Mouse (Mus musculus): ENCODE results near the gene Haghl. TPM values are rescaled to one million over a fixed set of nuclear protein-coding genes. Genes with fewer than 3 reads are reported as not detected.

Haghl gene
- polyA plus RNA-seq, 1 experiment from 2014 or later = 80.7 TPM

DNA sequence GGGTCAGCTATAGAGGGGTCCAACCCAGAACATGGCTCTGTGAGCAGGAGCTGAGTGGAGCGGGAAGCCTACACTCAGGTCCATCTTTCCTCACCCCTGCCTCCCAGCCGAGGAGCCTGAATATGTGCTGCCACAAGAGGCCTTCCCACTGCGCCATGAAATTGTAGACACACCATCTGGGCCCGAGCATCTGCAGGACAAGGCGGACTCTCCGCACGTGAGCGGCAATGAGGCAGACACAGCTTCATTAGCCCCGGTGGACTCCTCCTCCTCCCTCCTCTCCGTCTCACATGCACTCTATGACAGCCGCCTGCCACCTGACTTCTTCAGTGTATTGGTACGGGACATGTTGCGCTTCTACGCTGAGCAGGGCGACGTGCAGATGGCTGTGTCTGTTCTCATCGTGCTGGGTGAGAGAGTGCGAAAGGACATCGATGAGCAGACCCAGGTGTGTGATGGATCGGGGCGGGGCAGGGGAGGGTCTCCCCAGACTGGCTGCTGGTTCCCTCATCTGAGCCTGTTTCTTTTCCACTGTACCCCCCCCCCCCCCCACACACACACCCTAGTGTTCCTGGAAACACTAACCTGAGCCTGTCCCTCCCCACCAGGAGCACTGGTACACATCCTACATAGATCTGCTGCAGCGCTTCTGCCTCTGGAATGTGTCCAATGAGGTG is 42.2 kb upstream of the Haghl start:
- H3K4me3 ChIP-seq = peak overlapping the region; percentile 77

DNA sequence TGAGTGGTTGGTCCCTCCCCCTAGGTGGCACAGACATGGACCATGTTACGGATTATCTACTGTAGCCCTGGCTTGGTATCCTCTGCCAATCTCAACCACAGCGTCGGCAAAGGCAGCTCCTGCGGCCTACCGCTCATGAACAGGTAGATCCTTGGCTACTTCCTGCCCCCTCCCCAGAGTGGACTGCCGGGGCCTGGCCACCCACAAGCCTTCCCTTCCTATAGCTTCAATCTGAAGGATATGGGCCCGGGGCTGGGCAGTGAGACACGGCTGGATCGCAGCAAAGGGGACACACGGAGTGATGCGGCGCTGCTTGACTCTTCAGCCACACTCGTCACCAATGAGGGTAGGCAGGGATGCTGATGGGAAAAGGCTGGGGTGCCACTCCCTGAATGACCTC is 41.5 kb upstream of the Haghl start:
- WGBS = 95% methylated on average over 13 of the region's 13 CpGs
- Histone ChIP-seq H3K27ac (no peak overlapping the region), H3K36me3 (peaks cover 59% of the 10 kb centered on the region)

More for the DNA sequence above, 42.2 kb upstream of the Haghl start:
- 0 out of 2 replicates have a peak overlapping the region, but pooled peaks have one; percentile 93 for H3K27ac ChIP-seq
- H3K27me3 ChIP-seq (ENCODE audit: low read depth, poor library complexity, severe bottlenecking) = 0 out of 2 replicates have a peak, but pooled peaks cover under 1% of the 10 kb centered on the region
- no peaks in the 10 kb centered on the region for H3K9me3 ChIP-seq (replicated peaks)
- H3K4me1 ChIP-seq = peaks cover 88% of the 10 kb centered on the region
- DNase-seq (ENCODE audit: low spot score) = no peak
- peaks cover 60% of the 10 kb centered on the region for H3K36me3 ChIP-seq
- 94% methylated on average over 22 of the region's 22 CpGs for WGBS

DNA sequence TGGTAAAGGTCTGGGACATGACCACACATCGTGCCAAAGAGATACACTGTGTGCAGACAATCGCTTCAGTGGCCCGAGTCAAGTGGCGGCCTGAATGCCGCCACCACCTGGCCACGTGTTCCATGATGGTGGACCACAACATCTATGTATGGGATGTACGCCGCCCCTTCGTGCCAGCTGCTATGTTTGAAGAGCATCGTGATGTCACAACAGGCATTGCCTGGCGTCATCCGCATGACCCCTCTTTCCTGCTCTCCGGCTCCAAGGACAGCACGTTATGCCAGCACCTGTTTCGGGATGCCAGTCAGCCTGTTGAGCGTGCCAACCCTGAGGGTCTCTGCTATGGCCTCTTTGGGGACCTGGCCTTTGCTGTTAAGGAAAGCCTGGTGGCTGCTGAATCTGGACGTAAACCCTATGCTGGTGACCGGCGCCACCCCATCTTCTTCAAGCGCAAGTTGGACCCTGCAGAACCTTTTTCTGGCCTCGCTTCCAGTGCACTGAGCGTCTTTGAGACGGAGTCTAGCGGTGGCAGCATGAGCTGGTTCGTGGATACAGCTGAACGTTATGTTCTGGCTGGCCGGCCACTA is 40.6 kb upstream of the Haghl start:
- Histone ChIP-seq H3K27me3 (ENCODE audit: low read depth, poor library complexity, severe bottlenecking) (peaks cover 15% of the 10 kb centered on the region), H3K27ac (no peak overlapping the region), H3K36me3 (peaks cover 49% of the 10 kb centered on the region), H3K4me3 (no peak overlapping the region; the same call in 1 of the 2 replicates), H3K9me3 (replicated peaks) (no peaks in the 10 kb centered on the region), H3K4me1 (peaks cover 75% of the 10 kb centered on the region)
- WGBS = 96% methylated on average over 27 of the region's 27 CpGs
- no peak for DNase-seq (ENCODE audit: low spot score)

More for the DNA sequence above, 41.5 kb upstream of the Haghl start:
- no peaks in the 10 kb centered on the region for H3K9me3 ChIP-seq (replicated peaks)
- DNase-seq (ENCODE audit: low spot score) = no peak
- H3K27me3 ChIP-seq (ENCODE audit: low read depth, poor library complexity, severe bottlenecking) = peaks cover 6% of the 10 kb centered on the region; the same call in 1 of the 2 replicates
- peaks cover 84% of the 10 kb centered on the region for H3K4me1 ChIP-seq
- H3K4me3 ChIP-seq = peak overlapping the region; percentile 9; the same call in 1 of the 2 replicates

DNA sequence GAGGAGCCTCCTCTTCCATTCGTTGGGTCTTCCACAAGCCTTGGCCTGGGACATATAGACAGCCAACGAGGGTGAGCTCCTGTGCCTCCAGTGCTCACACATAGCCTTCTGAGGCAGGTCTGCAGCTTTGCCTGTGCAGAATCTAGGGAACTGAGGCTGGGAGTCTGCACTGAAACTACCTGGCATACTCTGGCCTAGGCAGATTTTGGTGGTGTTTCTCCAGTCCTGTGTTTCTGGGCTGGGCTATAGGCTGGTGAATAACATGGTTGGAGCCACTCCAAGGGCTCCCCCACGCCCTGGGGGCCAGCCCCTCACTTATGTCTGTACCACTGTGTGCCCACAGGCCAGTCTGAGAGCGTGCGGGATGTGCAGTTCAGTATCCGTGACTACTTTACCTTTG is 39.8 kb upstream of the Haghl start:
- Histone ChIP-seq H3K36me3 (peaks cover 42% of the 10 kb centered on the region), H3K27me3 (ENCODE audit: low read depth, poor library complexity, severe bottlenecking) (peaks cover 23% of the 10 kb centered on the region), H3K9me3 (replicated peaks) (no peaks in the 10 kb centered on the region), H3K4me1 (peaks cover 67% of the 10 kb centered on the region), H3K4me3 (peak overlapping the region; percentile 74), H3K27ac (no peak overlapping the region)
- 91% methylated on average over 6 of the region's 6 CpGs for WGBS
- DNase-seq (ENCODE audit: low spot score) = no peak

DNA sequence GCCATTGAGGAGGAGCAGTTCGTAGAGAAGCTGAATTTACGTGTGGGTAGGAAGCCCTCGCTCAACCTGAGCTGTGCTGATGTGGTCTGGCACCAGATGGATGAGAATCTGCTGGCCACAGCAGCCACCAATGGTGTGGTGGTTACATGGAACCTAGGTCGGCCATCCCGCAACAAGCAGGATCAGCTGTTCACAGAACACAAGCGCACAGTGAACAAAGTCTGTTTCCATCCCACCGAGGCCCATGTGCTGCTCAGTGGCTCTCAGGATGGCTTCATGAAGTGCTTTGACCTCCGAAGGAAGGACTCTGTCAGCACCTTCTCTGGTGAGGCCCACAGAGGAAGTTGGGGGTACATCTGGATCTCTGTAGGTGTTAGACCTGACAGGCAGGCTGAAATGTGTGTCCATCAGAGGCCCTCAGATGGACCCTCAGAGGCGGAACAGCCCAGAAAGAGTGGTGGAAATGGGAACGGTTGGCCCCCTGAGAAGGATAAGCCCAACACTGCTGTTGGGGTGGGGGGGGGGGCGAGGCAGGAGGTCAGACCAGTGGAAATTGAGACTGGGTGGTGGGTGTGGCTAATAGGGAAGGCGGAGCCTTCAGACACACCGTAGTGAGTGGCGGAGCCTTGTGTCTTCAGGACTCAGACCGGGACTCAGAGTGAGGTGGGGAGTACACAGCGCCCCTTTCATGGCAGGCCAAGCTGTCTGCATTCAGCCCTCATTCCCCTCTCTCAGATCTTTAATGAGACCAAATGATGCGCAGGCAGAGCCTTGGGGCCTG is 39.1 kb upstream of the Haghl start:
- peaks cover 34% of the 10 kb centered on the region for H3K36me3 ChIP-seq
- H3K27me3 ChIP-seq (ENCODE audit: low read depth, poor library complexity, severe bottlenecking) = peaks cover 31% of the 10 kb centered on the region
- H3K4me1 ChIP-seq = peaks cover 65% of the 10 kb centered on the region
- WGBS = 74% methylated on average over 17 of the region's 17 CpGs
- no peak overlapping the region for H3K27ac ChIP-seq
- peak overlapping the region; percentile 74 for H3K4me3 ChIP-seq
- DNase-seq (ENCODE audit: low spot score) = no peak
- H3K9me3 ChIP-seq (replicated peaks) = no peaks in the 10 kb centered on the region

DNA sequence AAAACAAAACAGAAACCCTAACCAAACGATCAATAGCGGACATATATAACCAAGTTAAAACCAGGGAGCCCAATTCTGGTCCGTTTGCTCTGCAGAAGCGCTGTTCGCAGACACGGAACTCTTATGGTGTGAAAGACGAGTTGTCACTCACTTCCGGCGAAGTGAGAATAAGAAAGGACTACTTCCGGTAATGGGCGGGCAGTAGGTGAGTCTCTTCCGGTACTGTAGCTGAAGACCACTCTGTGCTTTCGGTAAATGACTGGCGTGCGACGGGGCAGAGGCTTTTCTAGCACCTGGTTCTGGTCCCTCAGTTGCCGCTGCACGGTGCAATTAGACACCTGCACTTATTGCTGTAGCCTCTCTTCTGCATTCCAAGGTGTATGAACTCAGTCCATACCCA is 38.0 kb upstream of the Haghl start, which contains the start of gene Wdr24:
TSS of gene Wdr24 (plus strand) at position 176 of the 400 bp plus-strand sequence.
- peak; percentile 79 for DNase-seq (ENCODE audit: low spot score)
- WGBS = under 1% methylated on average over 18 of the region's 18 CpGs

DNA sequence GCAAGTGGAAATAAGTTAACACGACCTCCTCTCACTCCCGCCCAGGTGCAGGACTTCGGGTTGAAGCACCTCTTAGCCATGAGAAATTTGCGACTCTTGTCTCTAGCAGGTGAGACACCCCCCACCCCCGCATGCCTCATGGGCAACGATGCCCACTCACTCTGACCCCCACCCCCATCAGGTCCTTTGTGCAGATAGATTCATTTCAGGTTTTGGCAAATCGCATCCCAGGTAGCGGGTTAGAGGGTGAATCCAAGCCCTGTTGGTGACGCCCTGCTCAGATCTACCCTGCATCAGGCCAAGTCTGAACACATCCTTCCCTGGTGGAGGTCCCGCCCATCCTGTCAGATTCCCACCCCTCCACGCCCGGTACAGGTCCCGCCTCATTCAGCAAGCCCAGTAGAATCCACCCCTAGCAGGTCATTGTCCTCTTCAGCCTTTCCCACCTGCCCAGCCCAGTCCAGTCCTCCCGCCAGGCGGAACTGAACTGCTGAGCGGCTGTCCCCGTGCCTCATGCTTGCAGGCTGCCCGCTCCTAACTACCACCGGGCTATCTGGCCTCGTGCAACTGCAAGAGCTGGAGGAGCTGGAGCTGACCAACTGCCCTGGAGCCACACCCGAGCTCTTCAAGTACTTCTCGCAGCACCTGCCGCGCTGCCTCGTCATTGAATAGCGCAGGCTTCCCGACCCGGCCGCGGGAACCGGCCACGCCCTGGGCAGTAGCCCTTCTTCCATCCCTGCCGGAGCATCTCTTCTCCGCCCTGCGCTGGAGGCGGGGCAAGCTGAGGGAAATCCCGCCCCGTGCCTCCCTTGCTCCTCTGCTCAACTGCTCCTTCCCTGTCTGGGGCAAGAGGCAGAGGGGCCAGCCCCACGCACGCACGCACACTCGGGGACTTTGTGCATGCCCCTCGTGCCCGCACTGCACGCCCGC is 33.6 kb upstream of the Haghl start:
- peak overlapping the region; percentile 32 for H3K4me3 ChIP-seq
- no peak for DNase-seq (ENCODE audit: low spot score)
- H3K4me1 ChIP-seq = peaks cover 20% of the 10 kb centered on the region
- H3K9me3 ChIP-seq (replicated peaks) = no peaks in the 10 kb centered on the region
- H3K36me3 ChIP-seq = no peaks in the 10 kb centered on the region
- WGBS = 6% methylated on average over 46 of the region's 46 CpGs
- 0 out of 2 replicates have a peak overlapping the region, but pooled peaks have one; percentile 19 for H3K27ac ChIP-seq
- H3K27me3 ChIP-seq (ENCODE audit: low read depth, poor library complexity, severe bottlenecking) = peaks cover 81% of the 10 kb centered on the region

More for the DNA sequence above, 38.0 kb upstream of the Haghl start, which contains the start of gene Wdr24:
- H3K27me3 ChIP-seq (ENCODE audit: low read depth, poor library complexity, severe bottlenecking) = peaks cover 42% of the 10 kb centered on the region
- peak within 1 kb of the TSS; percentile 83 for H3K27ac ChIP-seq
- H3K9me3 ChIP-seq (replicated peaks) = no peaks in the 10 kb centered on the region
- peak within 1 kb of the TSS; percentile 74 for H3K4me3 ChIP-seq
- H3K4me1 ChIP-seq = peaks cover 60% of the 10 kb centered on the region
- H3K36me3 ChIP-seq = peaks cover 31% of the 10 kb centered on the region

DNA sequence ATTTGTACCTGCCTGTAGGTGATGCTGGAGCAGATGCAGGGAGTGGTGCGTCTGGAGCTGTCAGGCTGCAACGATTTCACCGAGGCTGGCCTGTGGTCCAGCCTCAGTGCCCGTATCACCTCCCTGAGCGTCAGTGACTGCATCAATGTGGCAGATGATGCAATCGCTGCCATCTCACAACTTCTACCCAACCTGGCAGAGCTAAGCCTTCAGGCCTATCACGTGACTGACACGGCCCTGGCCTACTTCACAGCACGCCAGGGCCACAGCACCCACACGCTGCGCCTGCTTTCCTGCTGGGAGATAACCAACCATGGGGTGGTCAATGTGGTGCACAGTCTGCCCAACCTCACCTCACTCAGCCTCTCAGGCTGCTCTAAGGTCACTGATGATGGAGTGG is 32.2 kb upstream of the Haghl start:
- Histone ChIP-seq H3K27ac (no peak overlapping the region), H3K4me1 (peaks cover 16% of the 10 kb centered on the region), H3K36me3 (no peaks in the 10 kb centered on the region), H3K4me3 (no peak overlapping the region), H3K9me3 (replicated peaks) (no peaks in the 10 kb centered on the region), H3K27me3 (ENCODE audit: low read depth, poor library complexity, severe bottlenecking) (peaks cover 92% of the 10 kb centered on the region)
- DNase-seq (ENCODE audit: low spot score) = no peak
- 83% methylated on average over 11 of the region's 11 CpGs for WGBS

DNA sequence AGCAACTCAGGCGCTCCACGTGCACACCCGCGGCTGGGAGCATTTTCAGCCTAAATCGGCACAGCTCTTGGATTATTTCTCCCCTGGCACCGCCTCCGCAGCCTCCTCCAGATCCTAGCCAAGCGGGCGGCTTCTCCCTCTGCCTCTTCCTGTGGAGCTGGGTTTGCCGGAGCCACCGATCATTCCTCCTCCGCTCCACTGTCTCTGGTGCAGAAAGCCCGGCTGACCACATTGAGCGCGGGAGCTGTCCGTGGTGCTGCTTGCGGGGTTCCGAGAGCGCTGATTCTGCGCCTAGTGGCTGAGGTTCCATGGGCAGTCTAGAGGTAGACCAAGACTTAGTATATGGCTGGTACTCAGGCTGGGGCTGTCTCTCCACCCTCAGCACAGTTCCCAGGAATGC is 28.0 kb upstream of the Haghl start:
- Histone ChIP-seq H3K4me1 (peaks cover 23% of the 10 kb centered on the region), H3K9me3 (replicated peaks) (no peaks in the 10 kb centered on the region), H3K27ac (no peak overlapping the region), H3K27me3 (ENCODE audit: low read depth, poor library complexity, severe bottlenecking) (peaks cover 93% of the 10 kb centered on the region), H3K36me3 (no peaks in the 10 kb centered on the region), H3K4me3 (no peak overlapping the region)
- peak; percentile 97 for DNase-seq (ENCODE audit: low spot score)
- under 1% methylated on average over 20 of the region's 20 CpGs for WGBS

DNA sequence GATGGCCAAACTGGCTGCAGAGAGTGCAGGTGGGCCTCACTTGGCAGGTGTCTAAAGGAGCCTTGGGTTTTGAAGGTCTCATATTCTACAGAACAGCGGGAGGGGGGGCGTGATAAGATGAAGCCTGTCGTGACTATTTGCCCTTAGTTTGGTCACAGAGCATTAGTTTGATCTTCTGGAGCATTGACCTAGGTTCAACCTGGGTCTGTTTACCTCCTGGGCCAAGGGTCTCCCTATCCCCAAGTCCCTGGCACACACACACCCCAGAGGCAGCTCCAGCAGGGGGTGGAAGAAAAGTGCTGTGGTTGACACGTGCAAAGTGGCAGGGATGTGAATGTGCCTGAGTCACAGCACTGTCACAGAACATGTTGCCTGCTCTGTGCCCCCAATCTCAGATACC is 25.4 kb upstream of the Haghl start:
- DNase-seq (ENCODE audit: low spot score) = no peak
- H3K27ac ChIP-seq = no peak overlapping the region
- H3K36me3 ChIP-seq = no peaks in the 10 kb centered on the region
- H3K4me3 ChIP-seq = no peak overlapping the region
- H3K9me3 ChIP-seq (replicated peaks) = no peaks in the 10 kb centered on the region
- H3K27me3 ChIP-seq (ENCODE audit: low read depth, poor library complexity, severe bottlenecking) = peaks cover 83% of the 10 kb centered on the region
- H3K4me1 ChIP-seq = peaks cover 26% of the 10 kb centered on the region
- WGBS = 72% methylated on average over 4 of the region's 4 CpGs

DNA sequence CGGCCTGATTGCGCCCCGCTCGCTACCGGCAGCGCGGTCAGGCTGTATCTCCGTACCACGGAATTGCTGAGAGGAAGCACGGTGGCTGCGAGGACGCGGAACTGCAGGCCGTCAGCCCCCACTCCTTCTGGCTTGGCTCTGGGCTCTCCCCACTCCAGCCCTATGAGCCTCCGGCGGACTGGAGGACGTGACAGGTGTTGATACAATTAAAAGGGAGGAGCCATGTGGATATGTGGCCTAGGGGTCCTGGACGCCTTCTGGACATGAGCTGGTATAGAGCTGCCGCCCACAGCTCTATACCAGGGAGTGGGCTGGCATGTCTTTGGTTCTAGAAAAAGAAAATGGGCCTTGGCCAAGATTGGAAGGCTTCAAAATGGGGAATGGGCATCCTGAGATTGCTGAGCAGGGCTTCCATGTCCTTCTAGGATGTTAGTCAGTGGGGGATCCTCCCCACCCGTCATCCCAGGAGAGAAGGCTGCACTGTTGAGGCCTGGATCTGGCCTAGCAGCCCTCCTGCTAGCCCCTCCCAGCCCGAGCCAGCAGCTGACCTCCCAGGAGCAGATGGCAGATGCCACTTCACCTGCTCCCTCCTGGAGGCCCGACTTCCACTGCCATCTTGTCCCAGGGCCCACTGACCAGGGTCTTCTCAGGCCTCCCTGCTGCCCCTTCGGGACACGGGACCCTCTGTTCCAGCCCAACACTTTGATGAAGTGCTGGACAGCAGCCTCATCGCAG is 24.3 kb upstream of the Haghl start:
- Histone ChIP-seq H3K4me3 (peak overlapping the region; percentile 77), H3K27me3 (ENCODE audit: low read depth, poor library complexity, severe bottlenecking) (peaks cover 76% of the 10 kb centered on the region), H3K36me3 (no peaks in the 10 kb centered on the region), H3K9me3 (replicated peaks) (no peaks in the 10 kb centered on the region), H3K27ac (peak overlapping the region; percentile 70), H3K4me1 (peaks cover 26% of the 10 kb centered on the region)
- DNase-seq (ENCODE audit: low spot score) = no peak
- WGBS = 10% methylated on average over 25 of the region's 25 CpGs

All from limb, embryonic 10.5 days (tissue).